Mouse (Mus musculus) forebrain, embryonic 14.5 days (tissue): ENCODE measurements around the gene Nme1. TPM values are rescaled to one million over a fixed set of nuclear protein-coding genes. Genes with fewer than 3 reads are reported as not detected.
"Not testable (repeated sequence)": the region's sequence is repeated elsewhere in the genome, so short reads cannot be mapped to it uniquely, and the experiment has no call there.

ENCODE experiments used
- ATAC-seq: fragments of 200-750 bp; cut with Nextera tagmentation; 2 replicates; pipeline ENCODE4 v1.8.0; 2017; ENCODE audit warnings: mild to moderate bottlenecking, moderate library complexity
- DNase-seq: peaks from one replicate; pipeline ENCODE4 v3.0.0-alpha.2; 2015; ENCODE audit warnings: low spot score
- H3K27ac ChIP-seq: fragments of 300-500 bp; sonication (generic); 2 replicates; pipeline ENCODE4 v1.5.1; 2014; ENCODE audit warnings: low read depth, mild to moderate bottlenecking, control low read depth, low read length, moderate library complexity
- H3K27me3 ChIP-seq: fragments of 300-500 bp; sonication (generic); replicated peaks from 2 replicates; pipeline ENCODE4 v1.6.1; 2014; ENCODE audit warnings: low read length, control low read depth, mixed read lengths; ENCODE audit not compliant: control insufficient read depth, insufficient read depth
- H3K36me3 ChIP-seq: fragments of 300-500 bp; sonication (generic); 2 replicates; pipeline ENCODE4 v1.6.1; 2014; ENCODE audit warnings: low read length, control low read depth; ENCODE audit not compliant: control insufficient read depth, insufficient read depth
- H3K4me1 ChIP-seq: fragments of 300-500 bp; sonication (generic); 2 replicates; pipeline ENCODE4 v1.6.1; 2014; ENCODE audit warnings: antibody characterized with exemption, low read length, control low read depth; ENCODE audit not compliant: control insufficient read depth, insufficient read depth
- H3K4me2 ChIP-seq: fragments of 300-500 bp; sonication (generic); 2 replicates; pipeline ENCODE4 v1.6.1; 2014; ENCODE audit warnings: mild to moderate bottlenecking, control low read depth, low read length
- H3K4me3 ChIP-seq: fragments of 300-500 bp; sonication (generic); 2 replicates; pipeline ENCODE4 v1.5.1; 2014; ENCODE audit warnings: low read depth, low read length, control low read depth
- H3K9ac ChIP-seq: fragments of 300-500 bp; sonication (generic); 2 replicates; pipeline ENCODE4 v1.6.1; 2014; ENCODE audit warnings: mild to moderate bottlenecking, low read length, control low read depth, moderate library complexity
- H3K9me3 ChIP-seq: fragments of 300-500 bp; sonication (generic); replicated peaks from 2 replicates; pipeline ENCODE4 v1.6.1; 2016; ENCODE audit warnings: low read length, control low read depth, mixed read lengths; ENCODE audit not compliant: control insufficient read depth
- WGBS: fragments of 180-500 bp; shearing (Covaris S2); extraction: QIAGEN DNeasy Blood & Tissue Kit; methylation state at CpG from one replicate; pipeline ENCODE4 v1.1.7; 2014; 5-methylcytosine and 5-hydroxymethylcytosine counted together
- polyA plus RNA-seq: library from polyadenylated mRNA; unstranded; fragments of >200 nt; fragmentation: Nextera tagmentation; extraction: Ambion mirVana; gene quantifications from 2 replicates; pipeline ENCODE4 v1.2.1, GENCODE M21; 2014

The Nme1 gene
- polyA plus RNA-seq, 1 experiment from 2014 or later = 476 TPM

DNA sequence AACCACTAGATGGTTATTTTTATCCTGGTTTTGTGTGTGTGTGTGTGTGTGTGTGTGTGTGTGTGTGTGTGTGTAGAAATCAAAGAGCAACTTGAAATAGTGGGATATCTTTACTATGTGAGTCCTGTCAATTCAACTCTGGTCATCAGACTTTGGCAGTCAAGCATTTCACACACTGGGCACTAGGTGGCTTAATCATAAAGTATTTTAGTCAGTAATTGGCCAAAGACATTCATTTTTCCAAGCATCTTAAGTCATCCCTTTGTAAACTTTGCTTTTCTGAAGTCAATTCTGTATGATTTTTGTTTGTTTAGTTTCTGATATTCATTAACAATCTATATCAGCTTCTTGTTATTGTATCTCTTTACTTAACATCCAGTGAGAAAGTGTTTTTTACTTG, 39.2 kb downstream of the Nme1 start:
- H3K36me3 ChIP-seq = peaks cover 68% of the 10 kb centered on the region
- no peak for DNase-seq
- ATAC-seq = no peak
- no peaks in the 10 kb centered on the region for H3K27me3 ChIP-seq
- no peaks in the 10 kb centered on the region for H3K9me3 ChIP-seq
- no peak overlapping the region for H3K9ac ChIP-seq
- H3K4me1 ChIP-seq = no peaks in the 10 kb centered on the region
- H3K4me3 ChIP-seq = no peak overlapping the region
- no peak overlapping the region for H3K4me2 ChIP-seq
- H3K27ac ChIP-seq = no peak overlapping the region

DNA sequence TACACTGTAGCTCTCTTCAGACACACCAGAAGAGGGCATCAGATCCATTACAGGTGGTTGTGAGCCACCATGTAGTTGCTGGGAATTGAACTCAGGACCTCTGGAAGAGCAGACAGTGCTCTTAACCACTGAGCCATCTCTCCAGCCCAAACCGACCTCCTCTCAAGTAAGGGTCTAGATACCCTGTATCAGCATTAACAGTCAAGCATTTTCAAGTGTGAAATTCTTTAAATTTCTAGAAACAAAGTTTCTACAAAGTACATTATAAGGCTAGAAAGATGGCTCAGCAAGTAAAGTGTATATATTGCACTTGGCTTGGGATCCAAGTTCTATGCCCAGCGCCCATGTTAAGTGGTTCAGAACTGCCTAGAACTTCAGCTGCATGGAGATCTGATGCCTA, 53.3 kb downstream of the Nme1 start:
- peaks cover 75% of the 10 kb centered on the region for H3K36me3 ChIP-seq
- H3K27ac ChIP-seq, ATAC-seq, H3K4me2 ChIP-seq, H3K9me3 ChIP-seq, H3K27me3 ChIP-seq, DNase-seq, H3K4me3 ChIP-seq, H3K9ac ChIP-seq, H3K4me1 ChIP-seq: not testable (repeated sequence)
- 99% methylated on average over 2 of the region's 2 CpGs for WGBS

DNA sequence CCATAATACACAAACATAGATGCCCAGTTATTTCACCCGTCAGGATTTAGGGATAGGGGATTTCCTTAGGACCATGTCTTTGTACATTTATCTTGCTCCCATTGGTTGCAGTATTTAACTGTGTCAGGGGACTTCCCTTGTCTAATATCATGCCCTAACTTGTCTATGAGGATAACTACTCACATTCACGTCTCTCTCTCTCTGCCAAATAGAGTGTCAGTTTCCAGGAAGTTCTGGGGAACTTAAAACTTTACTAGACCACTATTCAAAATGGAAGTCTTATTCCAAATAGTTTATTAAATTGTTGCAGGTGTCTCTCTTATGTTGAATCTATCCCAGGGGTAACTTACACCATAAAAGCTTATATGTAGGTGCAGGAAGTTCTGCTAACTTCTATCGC, 56.7 kb downstream of the Nme1 start:
- DNase-seq (no peak), ATAC-seq (no peak)
- Histone ChIP-seq H3K9ac (no peak overlapping the region), H3K4me3 (no peak overlapping the region), H3K36me3 (peaks cover 78% of the 10 kb centered on the region), H3K4me1 (no peaks in the 10 kb centered on the region), H3K9me3 (no peaks in the 10 kb centered on the region), H3K4me2 (no peak overlapping the region), H3K27me3 (no peaks in the 10 kb centered on the region), H3K27ac (no peak overlapping the region)
- WGBS = 90% methylated on average over 3 of the region's 3 CpGs

DNA sequence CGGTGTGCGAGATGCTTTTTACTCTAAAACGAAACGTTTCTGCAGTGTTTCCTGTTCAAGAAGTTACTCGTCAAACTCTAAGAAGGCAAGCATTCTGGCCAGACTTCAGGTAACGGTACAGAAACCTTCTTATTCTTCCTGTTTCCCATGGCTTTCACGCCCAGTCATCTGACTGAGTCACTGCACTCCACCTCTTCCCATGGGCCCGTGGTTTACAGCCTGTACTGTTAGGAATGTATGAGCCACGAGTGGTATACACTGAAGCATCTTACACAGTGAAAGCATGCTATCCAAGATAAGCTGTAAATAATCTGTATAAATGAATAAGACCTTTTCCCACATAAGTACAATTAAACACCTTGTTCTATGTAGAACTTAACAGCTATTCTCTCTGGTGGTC, 59.5 kb downstream of the Nme1 start:
- ATAC-seq (no peak), DNase-seq (no peak)
- Histone ChIP-seq H3K4me1 (no peaks in the 10 kb centered on the region), H3K4me2 (no peak overlapping the region), H3K9ac (no peak overlapping the region), H3K4me3 (no peak overlapping the region), H3K9me3 (no peaks in the 10 kb centered on the region), H3K27ac (no peak overlapping the region), H3K27me3 (no peaks in the 10 kb centered on the region), H3K36me3 (peaks cover 71% of the 10 kb centered on the region)
- WGBS = 93% methylated on average over 9 of the region's 9 CpGs

DNA sequence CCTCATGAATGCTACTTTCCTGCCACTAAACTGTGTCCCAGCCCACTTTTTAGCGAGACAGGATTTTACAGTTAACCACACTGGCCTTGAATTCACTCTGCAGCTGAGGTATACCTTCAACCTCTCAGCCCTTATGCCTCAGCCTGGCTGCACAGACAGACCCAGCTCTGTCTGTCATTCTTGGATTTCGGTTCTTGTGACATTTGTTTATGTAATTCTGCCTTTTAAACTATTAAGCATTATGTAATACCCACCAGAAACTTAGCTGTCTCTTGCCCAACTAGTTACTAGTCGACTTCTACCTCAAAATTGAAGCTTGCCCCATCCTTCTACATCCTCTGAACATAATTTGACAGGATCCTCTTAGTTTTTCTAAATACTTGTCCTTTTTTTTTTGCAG, 60.5 kb downstream of the Nme1 start:
- peaks cover 68% of the 10 kb centered on the region for H3K36me3 ChIP-seq
- H3K4me3 ChIP-seq = no peak overlapping the region
- no peaks in the 10 kb centered on the region for H3K4me1 ChIP-seq
- DNase-seq = no peak
- H3K4me2 ChIP-seq = no peak overlapping the region
- no peaks in the 10 kb centered on the region for H3K9me3 ChIP-seq
- WGBS = 90% methylated on average over 3 of the region's 3 CpGs
- H3K9ac ChIP-seq = no peak overlapping the region
- H3K27me3 ChIP-seq = no peaks in the 10 kb centered on the region
- ATAC-seq = no peak
- H3K27ac ChIP-seq = no peak overlapping the region

Other genes with a start within 250 kb of the Nme1 start
- gene Utp18, start 82.8 kb downstream of the Nme1 start, polyA plus RNA-seq = 34.3 and 38.8 TPM in 2 replicates
- gene Mbtd1, start 82.7 kb downstream of the Nme1 start, polyA plus RNA-seq = 25.1 and 27.2 TPM in 2 replicates
- gene Nme2, start 12.3 kb downstream of the Nme1 start, polyA plus RNA-seq = 107 and 124 TPM in 2 replicates
- 359 and 434 TPM in 2 replicates for gene Gm20390, start 228 bp downstream of the Nme1 start, polyA plus RNA-seq
- 89.6 and 109 TPM in 2 replicates for gene Spag9, start 27.6 kb upstream of the Nme1 start, polyA plus RNA-seq
- 32.4 and 37.5 TPM in 2 replicates for gene Tob1, start 242.9 kb upstream of the Nme1 start, polyA plus RNA-seq